Mouse (Mus musculus): Measurements from ENCODE around the gene Matk. TPM values are rescaled to one million over a fixed set of nuclear protein-coding genes. Genes with fewer than 3 reads are reported as not detected.

Matk gene
- polyA plus RNA-seq, 1 experiment: 0.67 TPM

DNA sequence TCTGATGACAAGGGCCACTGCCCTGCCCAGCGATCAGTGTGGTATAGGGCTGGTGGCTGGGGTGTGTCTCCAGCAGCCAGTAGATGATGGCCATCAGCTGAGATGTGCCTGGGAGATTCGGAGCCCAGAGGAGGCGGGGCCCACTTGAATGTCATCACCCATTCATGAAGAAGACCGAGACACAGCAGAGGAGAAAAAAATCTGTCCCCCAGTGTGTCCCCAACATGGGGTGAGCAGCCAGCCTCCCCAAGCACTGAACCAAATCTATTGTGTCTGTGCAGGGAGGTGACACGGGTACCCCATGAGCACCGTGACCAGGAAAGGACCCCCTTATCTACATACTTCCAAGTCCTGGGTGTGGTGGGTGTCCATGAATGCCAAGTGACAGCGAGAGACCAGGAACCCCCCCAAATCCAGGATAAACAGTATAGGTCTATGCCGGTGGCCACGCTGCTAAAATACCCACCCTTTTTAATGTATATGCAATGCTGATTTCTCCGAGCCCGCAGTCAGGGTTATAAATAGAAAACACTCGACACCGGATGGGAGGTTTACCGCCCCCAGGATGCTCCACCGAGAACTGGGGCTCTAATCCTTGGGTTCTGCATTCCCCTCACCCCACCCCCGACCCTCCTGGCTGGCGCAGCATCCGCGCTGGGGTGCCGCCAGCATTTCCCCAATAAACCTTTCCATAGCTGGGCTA lies 22.8 kb upstream of the Matk start:
- no peak overlapping the region for H3K4me3 ChIP-seq
- H3K79me2 ChIP-seq (ENCODE audit: control insufficient read depth, insufficient read depth): no peaks in the 10 kb centered on the region
- peaks cover 6% of the 10 kb centered on the region for H3K27me3 ChIP-seq (ENCODE audit: control insufficient read depth, insufficient read depth, insufficient read length)
- H3K4me2 ChIP-seq (ENCODE audit: low read depth): peak overlapping the region; percentile 24
- no peak for TF ChIP-seq MYOD1 (IDR thresholded peaks at IDR 0.05; ENCODE audit: control insufficient read depth in 1 of 3, insufficient read length in 2 of 3, low read depth in 2 of 3)
- no peak for TF ChIP-seq TCF3 (IDR thresholded peaks at IDR 0.05; ENCODE audit: insufficient read length, low read depth)
- no peak for TF ChIP-seq USF1 (IDR thresholded peaks at IDR 0.05; ENCODE audit: low read depth)
- TF ChIP-seq MAX (IDR thresholded peaks at IDR 0.05; ENCODE audit: low read depth): no peak
- no peak for TF ChIP-seq E2F4 (IDR thresholded peaks at IDR 0.05; ENCODE audit: insufficient read depth)
- TF ChIP-seq REST (IDR thresholded peaks at IDR 0.05; ENCODE audit: insufficient read depth, insufficient read length): no peak
- no peak for TF ChIP-seq CEBPB (IDR thresholded peaks at IDR 0.05; ENCODE audit: insufficient read depth, poor library complexity, severe bottlenecking)
- TF ChIP-seq MYOG (IDR thresholded peaks at IDR 0.05; ENCODE audit: control insufficient read depth in 1 of 3, insufficient read depth in 1 of 3, insufficient read length in 2 of 3, low read depth in 2 of 3): no peak
- TF ChIP-seq SRF (IDR thresholded peaks at IDR 0.05; ENCODE audit: control insufficient read depth, insufficient read length, low read depth): no peak
- no peak for TF ChIP-seq TCF12 (IDR thresholded peaks at IDR 0.05; ENCODE audit: insufficient read depth, poor library complexity, severe bottlenecking)
- TF ChIP-seq POLR2A (IDR thresholded peaks at IDR 0.05; ENCODE audit: insufficient read length, low read depth): no peak
- no peak for TF ChIP-seq POLR2AphosphoS2 (IDR thresholded peaks at IDR 0.05; ENCODE audit: insufficient read length, low read depth)
- H3K36me3 ChIP-seq (ENCODE audit: control insufficient read depth, insufficient read depth): no peaks in the 10 kb centered on the region
- no peak overlapping the region for H3ac ChIP-seq (ENCODE audit: control insufficient read depth, insufficient read length)

- no peak within 1 kb of the TSS for H3ac ChIP-seq (ENCODE audit: control insufficient read depth, insufficient read length)
- H3K4me3 ChIP-seq: no peak within 1 kb of the TSS
- H3K79me2 ChIP-seq (ENCODE audit: control insufficient read depth, insufficient read depth): no peaks in the 10 kb centered on the region
- TF ChIP-seq TCF3 (IDR thresholded peaks at IDR 0.05; ENCODE audit: insufficient read length, low read depth) (no peak), MYOD1 (IDR thresholded peaks at IDR 0.05; ENCODE audit: control insufficient read depth in 1 of 3, insufficient read length in 2 of 3, low read depth in 2 of 3) (no peak), SRF (IDR thresholded peaks at IDR 0.05; ENCODE audit: control insufficient read depth, insufficient read length, low read depth) (no peak), REST (IDR thresholded peaks at IDR 0.05; ENCODE audit: insufficient read depth, insufficient read length) (no peak), MYOG (IDR thresholded peaks at IDR 0.05; ENCODE audit: control insufficient read depth in 1 of 3, insufficient read depth in 1 of 3, insufficient read length in 2 of 3, low read depth in 2 of 3) (no peak), POLR2AphosphoS2 (IDR thresholded peaks at IDR 0.05; ENCODE audit: insufficient read length, low read depth) (no peak)
- H3K36me3 ChIP-seq (ENCODE audit: control insufficient read depth, insufficient read depth): no peaks in the 10 kb centered on the region
- peaks cover 6% of the 10 kb centered on the region for H3K27me3 ChIP-seq (ENCODE audit: control insufficient read depth, insufficient read depth, insufficient read length)
- H3K4me2 ChIP-seq (ENCODE audit: low read depth): peak within 1 kb of the TSS; percentile 24
Observed at GRCm38 (mm10) chr10:81230438-81231332, 22.1 kb upstream of the Matk start, which contains the start of gene Atcay. Gene Atcay (minus strand): TSS chr10:81230833.

DNA sequence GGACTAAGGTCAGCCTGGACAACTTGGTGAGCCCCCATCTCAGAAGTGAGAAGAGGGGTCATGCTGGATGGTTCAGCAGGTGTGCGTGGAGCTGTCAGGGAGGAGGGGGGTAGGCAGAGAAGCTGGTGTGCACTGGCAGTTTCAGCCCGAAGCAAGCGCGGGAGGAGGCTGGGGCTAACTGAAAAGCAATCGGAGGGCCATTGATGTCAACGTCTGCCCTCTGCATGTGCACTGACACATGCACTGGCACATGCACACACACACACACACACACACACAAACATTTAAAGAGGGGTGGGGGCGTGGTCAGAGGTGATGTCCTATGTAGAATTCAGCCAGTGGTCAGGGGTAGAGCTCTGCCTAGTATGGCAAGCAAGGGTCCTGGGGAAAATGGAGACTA lies 21.3 kb upstream of the Matk start:
- Histone ChIP-seq H3K79me2 (ENCODE audit: control insufficient read depth, insufficient read depth) (no peaks in the 10 kb centered on the region), H3K36me3 (ENCODE audit: control insufficient read depth, insufficient read depth) (no peaks in the 10 kb centered on the region), H3K4me2 (ENCODE audit: low read depth) (no peak overlapping the region), H3K4me3 (no peak overlapping the region), H3ac (ENCODE audit: control insufficient read depth, insufficient read length) (no peak overlapping the region), H3K27me3 (ENCODE audit: control insufficient read depth, insufficient read depth, insufficient read length) (peaks cover 6% of the 10 kb centered on the region)
- no peak for TF ChIP-seq E2F4 (IDR thresholded peaks at IDR 0.05; ENCODE audit: insufficient read depth)
- no peak for TF ChIP-seq MYOD1 (IDR thresholded peaks at IDR 0.05; ENCODE audit: control insufficient read depth in 1 of 3, insufficient read length in 2 of 3, low read depth in 2 of 3)
- no peak for TF ChIP-seq USF1 (IDR thresholded peaks at IDR 0.05; ENCODE audit: low read depth)
- TF ChIP-seq TCF3 (IDR thresholded peaks at IDR 0.05; ENCODE audit: insufficient read length, low read depth): no peak
- no peak for TF ChIP-seq TCF12 (IDR thresholded peaks at IDR 0.05; ENCODE audit: insufficient read depth, poor library complexity, severe bottlenecking)
- no peak for TF ChIP-seq SRF (IDR thresholded peaks at IDR 0.05; ENCODE audit: control insufficient read depth, insufficient read length, low read depth)
- no peak for TF ChIP-seq POLR2A (IDR thresholded peaks at IDR 0.05; ENCODE audit: insufficient read length, low read depth)
- no peak for TF ChIP-seq REST (IDR thresholded peaks at IDR 0.05; ENCODE audit: insufficient read depth, insufficient read length)

DNA sequence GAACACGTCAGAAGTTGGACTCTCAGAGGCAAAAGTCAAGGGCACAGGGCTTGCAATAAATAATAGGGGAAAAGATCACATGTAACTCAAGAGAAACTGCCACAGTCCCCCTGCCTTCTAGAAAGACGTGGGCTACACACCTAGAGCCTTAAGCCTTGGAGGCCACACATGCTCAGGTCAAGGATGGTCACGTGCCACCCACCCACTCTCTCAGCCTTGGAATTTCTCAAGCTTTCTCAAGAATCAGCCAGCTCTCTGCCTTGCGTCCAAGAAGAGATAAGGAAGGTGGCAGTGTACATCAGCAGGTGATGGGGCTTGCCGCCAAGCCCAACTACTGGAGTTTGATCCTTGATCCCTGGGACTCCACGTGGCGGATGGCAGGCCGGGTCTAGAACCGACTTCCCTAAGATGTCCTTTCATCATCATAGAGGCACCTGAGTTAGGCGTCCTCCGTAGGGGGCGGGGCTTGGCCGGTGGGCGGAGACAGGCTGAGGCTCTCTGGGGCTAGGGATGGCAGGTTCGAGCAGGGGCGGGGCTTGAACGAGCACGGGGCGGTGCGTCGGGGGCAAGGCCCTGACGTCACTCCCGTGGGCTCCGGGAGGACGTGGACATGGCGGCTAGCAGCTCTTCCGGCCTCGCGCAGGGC lies 20.0 kb upstream of the Matk start, which contains the start of gene Zfr2:
Gene Zfr2, plus strand, starts transcription at position 576 of the 646 bp plus-strand sequence.
- H3K27me3 ChIP-seq (ENCODE audit: control insufficient read depth, insufficient read depth, insufficient read length): peaks cover 6% of the 10 kb centered on the region

More for the DNA sequence above, 20.0 kb upstream of the Matk start, which contains the start of gene Zfr2:
- peak within 1 kb of the TSS; percentile 8 for H3ac ChIP-seq (ENCODE audit: control insufficient read depth, insufficient read length)
- H3K79me2 ChIP-seq (ENCODE audit: control insufficient read depth, insufficient read depth): no peaks in the 10 kb centered on the region
- TF ChIP-seq USF1 (IDR thresholded peaks at IDR 0.05; ENCODE audit: low read depth): peak; percentile 25
- no peak for TF ChIP-seq SRF (IDR thresholded peaks at IDR 0.05; ENCODE audit: control insufficient read depth, insufficient read length, low read depth)
- no peak for TF ChIP-seq MYOD1 (IDR thresholded peaks at IDR 0.05; ENCODE audit: control insufficient read depth in 1 of 3, insufficient read length in 2 of 3, low read depth in 2 of 3)
- TF ChIP-seq MYOG (IDR thresholded peaks at IDR 0.05; ENCODE audit: control insufficient read depth in 1 of 3, insufficient read depth in 1 of 3, insufficient read length in 2 of 3, low read depth in 2 of 3): no peak
- TF ChIP-seq POLR2A (IDR thresholded peaks at IDR 0.05; ENCODE audit: insufficient read length, low read depth): peak; percentile 89
- peak; percentile 82 for TF ChIP-seq POLR2AphosphoS2 (IDR thresholded peaks at IDR 0.05; ENCODE audit: insufficient read length, low read depth)
- H3K36me3 ChIP-seq (ENCODE audit: control insufficient read depth, insufficient read depth): no peaks in the 10 kb centered on the region
- H3K4me3 ChIP-seq: peak within 1 kb of the TSS; percentile 41
- H3K4me2 ChIP-seq (ENCODE audit: low read depth): peak within 1 kb of the TSS; percentile 74
